Mouse (Mus musculus): ENCODE measurements at regions not wholly inside any gene's neighbourhood (a gene's known extent, or its start where the extent isn't known, plus 50 kb on each side); places are given as distances from the start of the nearest gene placed in this dataset.

DNA sequence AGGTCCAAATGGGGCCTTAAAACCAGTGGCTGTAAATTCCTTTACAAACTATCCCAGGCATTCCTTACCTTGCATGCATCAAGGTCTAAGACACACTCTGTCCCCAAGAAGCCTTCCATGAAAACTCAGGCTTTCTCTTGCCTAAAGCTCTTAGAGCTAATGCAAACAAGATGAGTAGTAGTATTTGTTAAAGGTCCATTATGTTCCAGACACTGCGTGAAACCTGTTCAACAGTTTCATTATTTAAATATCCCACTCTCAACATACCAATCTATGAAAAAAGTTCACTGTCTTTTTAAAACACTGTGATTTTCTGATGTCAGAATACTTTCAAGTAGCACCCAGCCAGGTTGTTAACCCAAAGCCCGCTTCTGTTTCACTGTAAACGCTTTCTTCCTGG lies 687.9 kb upstream of the A1bg start:
- TF ChIP-seq CTCF (IDR thresholded peaks at IDR 0.05; ENCODE audit: low read depth, low read length), result no peak
- TF ChIP-seq POLR2A (IDR thresholded peaks at IDR 0.05; ENCODE audit: extremely low read depth, insufficient read depth, low read length), result no peak
- Histone ChIP-seq H3K36me3 (ENCODE audit: control insufficient read depth, insufficient read depth, low read length) (no peaks in the 10 kb centered on the region), H3K4me3 (ENCODE audit: insufficient read depth, low read depth, low read length) (no peak overlapping the region), H3K27me3 (ENCODE audit: control insufficient read depth, insufficient read depth, low read length) (no peaks in the 10 kb centered on the region), H3K27ac (replicated peaks; ENCODE audit: insufficient read depth, low read depth, low read length) (no peak overlapping the region), H3K9ac (ENCODE audit: low read depth, low read length) (no peak overlapping the region), H3K79me2 (ENCODE audit: control insufficient read depth, insufficient read depth, low read length) (no peaks in the 10 kb centered on the region), H3K4me1 (ENCODE audit: control insufficient read depth, insufficient read depth, low read length) (no peaks in the 10 kb centered on the region)
- WGBS, result 95% methylated on average over 3 of the region's 3 CpGs
- DNase-seq (ENCODE audit: extremely low read depth, low read depth, low spot score), result no peak

DNA sequence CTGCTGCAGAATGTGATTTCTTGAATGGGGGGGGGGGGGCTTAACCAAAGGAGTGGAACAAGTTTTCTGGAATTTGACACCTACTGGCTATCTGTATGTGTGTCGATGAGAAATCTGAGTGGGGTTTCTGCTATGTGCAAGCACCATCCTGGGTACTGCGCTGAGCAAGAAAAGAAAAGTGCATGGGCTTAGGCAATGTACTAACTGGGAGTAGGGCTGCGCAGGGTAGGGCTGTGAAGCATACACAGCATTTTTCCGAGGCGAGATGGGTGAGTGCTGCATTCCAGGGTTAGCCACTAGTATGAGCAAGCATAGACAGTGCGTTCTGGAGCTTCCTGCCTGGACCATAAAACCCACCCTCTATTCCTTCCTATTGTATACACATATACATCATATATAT lies 686.8 kb upstream of the A1bg start:
- Histone ChIP-seq H3K36me3 (ENCODE audit: control insufficient read depth, insufficient read depth, low read length) (no peaks in the 10 kb centered on the region), H3K27me3 (ENCODE audit: control insufficient read depth, insufficient read depth, low read length) (no peaks in the 10 kb centered on the region)
- WGBS, result 88% methylated on average over 6 of the region's 6 CpGs

DNA sequence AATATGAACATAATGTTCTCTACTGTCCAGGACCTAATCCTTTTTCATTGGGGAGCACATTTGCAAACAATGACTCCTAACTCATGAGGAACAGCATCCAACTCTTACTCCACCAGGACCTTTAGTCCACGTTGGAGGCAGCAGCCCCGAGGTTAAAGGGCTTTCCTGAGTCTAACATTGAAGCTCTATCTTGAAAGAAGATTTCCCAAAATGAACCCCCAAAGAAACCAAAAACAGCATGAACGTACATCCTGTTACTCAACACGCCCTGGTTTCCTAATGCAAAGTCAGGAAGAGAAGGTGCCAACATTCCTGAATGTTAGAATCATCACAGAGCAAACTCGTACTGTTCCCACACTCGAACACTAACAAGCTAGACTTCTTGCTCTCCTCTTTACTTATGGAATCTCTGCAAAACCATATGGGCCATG lies 685.5 kb upstream of the A1bg start:
- Histone ChIP-seq H3K9ac (ENCODE audit: low read depth, low read length) (no peak overlapping the region), H3K79me2 (ENCODE audit: control insufficient read depth, insufficient read depth, low read length) (no peaks in the 10 kb centered on the region), H3K27ac (replicated peaks; ENCODE audit: insufficient read depth, low read depth, low read length) (no peak overlapping the region), H3K36me3 (ENCODE audit: control insufficient read depth, insufficient read depth, low read length) (no peaks in the 10 kb centered on the region), H3K27me3 (ENCODE audit: control insufficient read depth, insufficient read depth, low read length) (no peaks in the 10 kb centered on the region), H3K4me3 (ENCODE audit: insufficient read depth, low read depth, low read length) (no peak overlapping the region), H3K4me1 (ENCODE audit: control insufficient read depth, insufficient read depth, low read length) (no peaks in the 10 kb centered on the region)
- DNase-seq (ENCODE audit: extremely low read depth, low read depth, low spot score), result peak; percentile 3
- 69% methylated on average over 6 of the region's 6 CpGs for WGBS
- TF ChIP-seq POLR2A (IDR thresholded peaks at IDR 0.05; ENCODE audit: extremely low read depth, insufficient read depth, low read length) (no peak), CTCF (IDR thresholded peaks at IDR 0.05; ENCODE audit: low read depth, low read length) (no peak)

More for the DNA sequence above, 686.8 kb upstream of the A1bg start:
- Histone ChIP-seq H3K4me1 (ENCODE audit: control insufficient read depth, insufficient read depth, low read length) (no peaks in the 10 kb centered on the region), H3K9ac (ENCODE audit: low read depth, low read length) (no peak overlapping the region), H3K79me2 (ENCODE audit: control insufficient read depth, insufficient read depth, low read length) (no peaks in the 10 kb centered on the region), H3K27ac (replicated peaks; ENCODE audit: insufficient read depth, low read depth, low read length) (no peak overlapping the region), H3K4me3 (ENCODE audit: insufficient read depth, low read depth, low read length) (no peak overlapping the region)
- no peak for TF ChIP-seq POLR2A (IDR thresholded peaks at IDR 0.05; ENCODE audit: extremely low read depth, insufficient read depth, low read length)
- no peak for TF ChIP-seq CTCF (IDR thresholded peaks at IDR 0.05; ENCODE audit: low read depth, low read length)
- DNase-seq (ENCODE audit: extremely low read depth, low read depth, low spot score), result no peak

GRCm38 (mm10) chr15:61599734-61600133 lies 676.9 kb upstream of the A1bg start:
- H3K9ac ChIP-seq (ENCODE audit: low read depth, low read length), result no peak overlapping the region
- no peaks in the 10 kb centered on the region for H3K4me1 ChIP-seq (ENCODE audit: control insufficient read depth, insufficient read depth, low read length)
- 61% methylated on average over 6 of the region's 6 CpGs for WGBS
- no peak for TF ChIP-seq CTCF (IDR thresholded peaks at IDR 0.05; ENCODE audit: low read depth, low read length)
- no peak for TF ChIP-seq POLR2A (IDR thresholded peaks at IDR 0.05; ENCODE audit: extremely low read depth, insufficient read depth, low read length)
- no peak overlapping the region for H3K4me3 ChIP-seq (ENCODE audit: insufficient read depth, low read depth, low read length)
- no peaks in the 10 kb centered on the region for H3K36me3 ChIP-seq (ENCODE audit: control insufficient read depth, insufficient read depth, low read length)
- H3K79me2 ChIP-seq (ENCODE audit: control insufficient read depth, insufficient read depth, low read length), result no peaks in the 10 kb centered on the region
- peak; percentile 23 for DNase-seq (ENCODE audit: extremely low read depth, low read depth, low spot score)
- H3K27me3 ChIP-seq (ENCODE audit: control insufficient read depth, insufficient read depth, low read length), result no peaks in the 10 kb centered on the region
- H3K27ac ChIP-seq (replicated peaks; ENCODE audit: insufficient read depth, low read depth, low read length), result no peak overlapping the region

DNA sequence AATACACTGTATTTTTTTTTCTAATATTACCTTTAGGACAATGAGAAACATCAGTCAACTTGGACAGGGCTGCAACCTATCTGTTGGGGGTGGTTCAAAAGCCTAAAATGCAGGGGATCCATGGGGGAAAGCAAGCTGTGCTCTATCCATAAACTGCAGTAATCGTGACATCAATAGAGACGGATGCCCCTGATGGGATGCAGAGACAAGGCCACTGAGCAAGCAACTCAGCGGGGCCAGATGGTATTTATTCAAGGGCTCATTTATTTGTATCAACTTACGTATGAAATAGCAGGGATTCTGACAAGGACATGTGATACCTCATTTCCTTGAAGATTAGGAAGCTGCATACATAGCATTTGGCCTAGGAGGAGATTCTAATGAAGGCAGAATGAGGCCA lies 673.5 kb upstream of the A1bg start:
- H3K27ac ChIP-seq (replicated peaks; ENCODE audit: insufficient read depth, low read depth, low read length), result no peak overlapping the region
- no peak for DNase-seq (ENCODE audit: extremely low read depth, low read depth, low spot score)
- H3K4me1 ChIP-seq (ENCODE audit: control insufficient read depth, insufficient read depth, low read length), result no peaks in the 10 kb centered on the region
- H3K36me3 ChIP-seq (ENCODE audit: control insufficient read depth, insufficient read depth, low read length), result no peaks in the 10 kb centered on the region
- no peak overlapping the region for H3K4me3 ChIP-seq (ENCODE audit: insufficient read depth, low read depth, low read length)
- 69% methylated on average over 4 of the region's 4 CpGs for whole genome bisulfite sequencing
- TF ChIP-seq CTCF (IDR thresholded peaks at IDR 0.05; ENCODE audit: low read depth, low read length) (no peak), POLR2A (IDR thresholded peaks at IDR 0.05; ENCODE audit: extremely low read depth, insufficient read depth, low read length) (no peak)
- no peaks in the 10 kb centered on the region for H3K79me2 ChIP-seq (ENCODE audit: control insufficient read depth, insufficient read depth, low read length)
- H3K9ac ChIP-seq (ENCODE audit: low read depth, low read length), result no peak overlapping the region
- no peaks in the 10 kb centered on the region for H3K27me3 ChIP-seq (ENCODE audit: control insufficient read depth, insufficient read depth, low read length)

- Histone ChIP-seq H3K4me1 (ENCODE audit: control insufficient read depth, insufficient read depth, low read length) (no peaks in the 10 kb centered on the region), H3K27ac (replicated peaks; ENCODE audit: insufficient read depth, low read depth, low read length) (no peak overlapping the region), H3K9ac (ENCODE audit: low read depth, low read length) (no peak overlapping the region), H3K4me3 (ENCODE audit: insufficient read depth, low read depth, low read length) (no peak overlapping the region), H3K36me3 (ENCODE audit: control insufficient read depth, insufficient read depth, low read length) (no peaks in the 10 kb centered on the region), H3K79me2 (ENCODE audit: control insufficient read depth, insufficient read depth, low read length) (no peaks in the 10 kb centered on the region), H3K27me3 (ENCODE audit: control insufficient read depth, insufficient read depth, low read length) (no peaks in the 10 kb centered on the region)
- no peak for TF ChIP-seq CTCF (IDR thresholded peaks at IDR 0.05; ENCODE audit: low read depth, low read length)
- no peak for TF ChIP-seq POLR2A (IDR thresholded peaks at IDR 0.05; ENCODE audit: extremely low read depth, insufficient read depth, low read length)
- 74% methylated on average over 5 of the region's 5 CpGs for WGBS
- DNase-seq (ENCODE audit: extremely low read depth, low read depth, low spot score), result no peak
Measured at GRCm38 (mm10) chr15:61588956-61589355, 666.1 kb upstream of the A1bg start.

All from liver, adult 2 months (tissue).